Mouse (Mus musculus) layer of hippocampus, postnatal 10 days (tissue): ENCODE results near the gene Gm45021. TPM values are rescaled to one million over a fixed set of nuclear protein-coding genes. Genes with fewer than 3 reads are reported as not detected.
A peak's percentile ranks its signal among the peaks of the same experiment; 100 is the strongest.
"Not testable (repeated sequence)": the region's sequence is repeated elsewhere in the genome, so short reads cannot be mapped to it uniquely, and the experiment has no call there.

ENCODE experiments used
- DNase-seq, 2 experiments: peaks; one replicate each; pipeline ENCODE4 v3.0.0; 2021; ENCODE audit warnings: low spot score in 2 of 2
- total RNA-seq, 2 experiments: library from RNA; stranded (reverse); gene quantifications; 2 replicates each; pipeline ENCODE4 v1.2.3; 2021

Gm45021 gene
- total RNA-seq, 2 experiments from 2014 or later = not detected

DNA sequence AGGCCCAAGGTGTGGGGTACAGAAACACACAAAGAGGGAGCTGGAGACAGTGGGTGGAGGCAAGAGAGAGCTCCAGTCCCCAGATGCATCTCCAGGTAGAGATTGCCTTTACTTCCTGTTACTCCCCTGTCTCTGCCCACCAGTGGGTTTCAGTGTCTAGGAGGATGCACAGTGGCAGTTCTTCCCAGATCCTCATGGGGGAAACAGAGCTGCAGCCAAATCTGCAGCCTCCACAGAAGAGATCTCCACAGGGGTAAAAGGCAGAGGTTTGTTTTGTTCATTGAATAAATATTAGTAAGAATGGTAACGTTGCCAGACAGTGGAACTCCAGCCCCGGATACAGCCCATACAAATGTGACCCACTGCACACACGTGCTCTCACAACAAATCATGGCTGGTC, 21.2 kb downstream of the Gm45021 start:
- no peak for DNase-seq

DNA sequence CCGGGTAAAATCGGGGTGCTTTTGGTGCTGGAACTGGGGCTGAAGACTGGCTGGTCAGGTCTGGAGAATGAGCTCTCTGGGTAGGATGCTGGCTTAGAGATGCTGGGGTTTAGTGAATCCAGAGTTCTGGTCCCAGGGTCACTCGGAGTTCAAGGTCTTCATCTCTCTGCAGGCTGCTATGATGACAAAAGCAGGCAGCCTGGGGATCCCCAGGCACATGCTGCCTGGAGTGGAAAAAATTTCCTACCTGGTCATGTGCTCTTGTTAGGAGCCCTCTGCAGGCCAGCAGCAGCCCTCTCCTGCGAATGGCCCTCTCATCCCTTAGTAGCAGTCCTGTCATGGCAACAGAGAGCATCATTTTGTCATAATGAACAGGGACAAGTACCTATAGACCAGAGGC, 24.1 kb downstream of the Gm45021 start:
- no peak for DNase-seq

DNA sequence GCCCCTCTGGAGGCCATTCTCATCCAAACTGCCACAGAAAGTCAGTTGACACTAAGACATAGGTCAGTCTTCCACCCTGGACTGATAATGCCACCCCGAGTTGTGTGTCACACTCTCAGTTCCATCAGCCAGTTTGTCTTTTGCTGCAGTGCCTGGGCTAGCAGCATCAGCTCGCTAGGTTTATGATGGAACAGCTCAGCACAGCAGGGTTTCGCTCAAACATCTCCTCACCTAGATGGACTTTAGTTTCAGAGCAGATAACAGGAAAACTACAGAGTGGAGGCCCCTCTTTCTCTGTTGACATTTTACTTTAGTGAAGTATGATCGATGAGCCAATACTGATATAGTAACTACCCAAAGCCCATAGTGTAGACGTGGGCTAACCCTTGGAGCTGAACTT, 25.3 kb downstream of the Gm45021 start:
- DNase-seq = no peak

DNA sequence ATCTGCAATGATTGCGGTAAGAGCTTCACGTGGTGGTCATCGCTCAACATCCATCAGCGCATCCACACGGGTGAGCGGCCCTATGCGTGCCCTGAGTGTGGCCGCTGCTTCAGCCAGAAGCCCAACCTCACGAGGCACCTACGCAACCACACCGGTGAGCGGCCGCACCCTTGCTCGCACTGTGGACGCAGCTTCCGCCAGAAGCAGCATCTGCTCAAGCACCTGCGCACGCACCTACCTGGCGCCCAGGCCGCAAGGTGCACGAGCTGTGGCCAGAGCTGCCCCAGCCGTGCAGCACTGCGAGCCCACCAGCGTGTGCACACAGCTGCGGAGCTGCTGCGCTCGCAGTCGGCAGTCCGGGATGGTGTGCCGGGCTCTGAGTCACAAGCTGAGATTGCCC, 30.6 kb downstream of the Gm45021 start:
- DNase-seq = no peak

DNA sequence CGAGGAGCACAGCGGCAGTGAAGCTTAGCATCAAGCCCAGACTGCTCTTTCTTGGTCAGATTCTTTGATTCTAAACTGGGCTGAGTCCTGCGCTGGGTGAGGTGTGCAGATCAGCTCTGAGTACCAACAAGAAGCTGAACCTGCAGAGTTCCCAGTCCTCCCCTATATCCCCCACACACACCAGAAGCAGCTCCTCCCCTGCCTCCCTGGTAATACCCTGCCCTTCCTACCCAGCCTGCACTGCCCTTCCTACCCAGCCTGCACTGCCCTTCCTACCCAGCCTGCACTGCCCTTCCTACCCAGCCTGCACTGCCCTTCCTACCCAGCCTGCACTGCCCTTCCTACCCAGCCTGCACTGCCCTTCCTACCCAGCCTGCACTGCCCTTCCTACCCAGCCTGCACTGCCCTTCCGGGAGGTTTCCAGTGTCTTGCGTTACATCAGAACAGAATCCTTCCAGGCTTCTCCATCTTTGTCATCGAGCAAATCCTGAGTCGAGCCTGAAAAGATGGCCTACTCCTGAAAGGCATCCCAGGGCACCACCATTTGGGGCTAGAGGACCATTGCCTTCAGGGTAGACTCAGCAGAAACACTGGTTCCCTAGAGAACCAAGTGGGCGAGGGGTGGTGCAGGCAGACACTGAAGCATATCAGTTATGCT, 32.9 kb downstream of the Gm45021 start:
- DNase-seq = not testable (repeated sequence)

DNA sequence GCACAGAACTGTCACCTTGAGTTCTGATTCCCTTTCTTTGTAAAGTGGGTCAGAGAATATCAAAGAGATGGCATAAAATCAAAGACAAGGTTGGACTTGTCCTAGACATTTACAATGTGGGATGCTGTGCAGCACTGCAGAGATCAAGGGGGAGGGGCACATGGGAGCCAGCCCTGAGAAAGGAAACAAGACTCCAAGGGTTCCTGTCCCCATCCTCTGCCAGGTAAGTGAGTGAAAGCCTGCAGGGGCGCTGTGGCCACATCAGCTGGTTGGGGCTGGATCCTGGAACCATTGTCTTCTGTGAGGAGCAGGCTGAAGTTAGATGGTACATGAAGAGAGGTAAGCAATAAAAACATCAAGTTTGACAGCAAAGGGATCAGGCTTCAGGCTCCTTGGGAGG, 34.0 kb downstream of the Gm45021 start:
- DNase-seq = no peak

DNA sequence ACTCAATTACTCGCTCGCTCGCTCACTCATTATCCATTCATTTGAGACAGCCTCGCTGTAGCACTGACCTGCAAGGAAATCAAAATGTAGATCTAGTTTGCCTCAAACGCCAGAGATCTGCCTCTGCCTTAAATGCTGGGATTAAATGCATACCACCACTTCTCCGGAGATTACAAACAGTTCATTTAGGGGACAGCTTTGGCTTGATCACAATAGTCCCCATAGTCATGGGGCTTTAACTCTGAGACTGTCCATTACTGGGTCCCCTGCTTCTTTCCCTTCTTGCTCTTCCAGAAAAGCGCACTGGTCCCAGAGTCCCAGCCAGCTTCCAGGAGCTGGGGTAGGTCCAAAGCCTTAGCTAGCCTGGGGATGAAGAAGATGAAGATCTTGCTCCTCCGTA, 37.1 kb downstream of the Gm45021 start, which contains the start of gene AI854703:
TSS of gene AI854703 (plus strand) at position 301 of the 400 bp plus-strand sequence.
- DNase-seq = no peak

DNA sequence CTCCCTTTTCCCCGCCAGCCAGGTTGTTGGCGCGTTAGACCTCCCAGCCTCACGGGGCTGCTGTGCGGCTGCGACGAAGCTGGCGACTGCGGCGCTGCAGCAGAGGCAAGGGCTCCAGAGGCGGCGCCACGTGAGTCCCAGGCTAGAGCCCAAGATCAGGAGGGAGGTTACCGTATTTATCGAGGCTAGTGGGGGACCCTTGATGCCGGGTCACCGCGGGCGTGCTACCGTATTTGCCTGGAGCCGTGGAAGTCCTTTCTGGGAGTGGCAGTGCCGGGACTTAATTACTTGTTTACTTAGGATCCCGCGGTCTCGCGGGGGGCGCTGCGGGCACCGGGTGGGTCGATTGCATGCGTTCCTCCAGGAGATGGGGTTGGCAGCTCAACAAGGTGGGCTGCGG, 37.6 kb downstream of the Gm45021 start:
- peak; percentile 52 to 63 for DNase-seq

DNA sequence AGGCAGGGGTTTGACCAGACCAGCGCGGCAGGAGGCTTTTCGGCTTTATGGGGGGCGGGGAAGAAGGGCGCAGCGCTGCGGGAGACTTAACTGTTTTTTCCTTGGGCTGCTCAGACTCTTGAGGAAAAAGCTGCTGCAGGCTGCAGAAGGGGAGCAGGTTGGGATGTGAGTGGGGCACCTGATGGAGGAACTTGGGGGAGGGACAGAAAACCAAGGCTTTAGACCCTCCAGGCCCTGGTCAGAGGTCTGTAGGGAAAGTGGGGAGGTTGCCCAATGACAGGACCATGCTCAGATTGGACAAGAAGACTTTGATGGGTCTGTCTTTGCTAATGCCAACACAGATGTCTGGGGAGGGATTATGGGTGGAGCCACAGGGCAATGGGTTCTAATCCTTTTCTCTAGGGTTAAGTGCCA, 38.1 kb downstream of the Gm45021 start:
- DNase-seq = no peak

DNA sequence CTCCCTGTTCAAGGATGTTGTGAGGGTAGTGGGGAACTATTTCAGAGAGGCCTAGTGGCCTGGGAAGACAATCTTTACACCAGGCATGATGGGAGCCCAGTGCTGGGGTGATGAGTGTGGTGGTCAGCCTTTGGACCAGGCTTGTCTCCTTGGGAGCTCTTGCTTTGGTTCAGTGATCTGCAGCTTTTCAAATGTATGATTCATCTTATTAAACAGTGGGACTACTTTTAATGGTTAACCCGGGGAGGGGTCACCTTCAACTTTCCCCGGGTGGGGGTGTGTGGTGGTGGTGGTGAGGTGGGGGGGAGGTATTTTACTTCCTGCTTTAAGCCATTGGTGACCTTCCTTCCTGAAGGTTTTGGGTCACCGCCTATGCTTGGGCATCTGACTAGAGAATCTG, 39.0 kb downstream of the Gm45021 start:
- no peak for DNase-seq

DNA sequence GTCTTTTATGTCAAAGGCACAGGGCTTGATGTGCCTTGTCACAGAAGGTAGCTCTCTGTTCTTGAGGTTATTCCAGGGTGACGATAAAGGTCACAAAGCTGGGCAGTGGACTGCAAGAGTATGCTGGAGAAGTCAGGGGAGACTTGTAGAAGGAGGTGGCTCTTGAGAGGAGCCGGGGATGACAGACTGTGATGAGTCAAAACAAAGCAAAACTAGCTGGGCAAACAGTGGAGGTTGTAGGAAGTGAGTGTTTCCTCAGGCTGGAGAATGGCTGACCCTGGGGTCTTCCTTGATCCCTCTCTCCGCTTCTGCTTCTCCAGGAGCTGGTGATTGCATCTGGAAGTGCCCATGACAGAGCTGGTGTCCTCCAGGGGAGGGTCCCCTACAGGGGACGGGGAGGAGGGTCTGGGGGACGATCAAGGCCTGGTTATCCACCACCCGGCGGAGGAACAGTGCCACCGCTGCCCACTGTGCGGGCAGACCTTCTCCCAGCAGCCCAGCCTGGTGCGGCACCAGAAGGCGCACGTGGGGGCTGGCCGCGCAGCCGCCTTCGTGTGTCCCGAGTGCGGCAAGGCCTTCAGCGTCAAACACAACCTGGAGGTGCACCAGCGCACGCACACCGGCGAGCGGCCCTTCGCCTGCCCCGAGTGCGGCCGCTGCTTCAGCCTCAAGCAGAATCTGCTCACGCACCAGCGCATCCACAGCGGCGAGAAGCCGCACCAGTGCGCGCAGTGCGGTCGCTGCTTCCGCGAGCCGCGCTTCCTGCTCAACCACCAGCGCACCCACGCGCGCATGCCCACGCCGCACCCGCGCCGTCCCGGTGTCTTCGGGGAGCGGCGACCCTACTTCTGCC, 39.6 kb downstream of the Gm45021 start:
- peak; percentile 44 to 63 for DNase-seq

DNA sequence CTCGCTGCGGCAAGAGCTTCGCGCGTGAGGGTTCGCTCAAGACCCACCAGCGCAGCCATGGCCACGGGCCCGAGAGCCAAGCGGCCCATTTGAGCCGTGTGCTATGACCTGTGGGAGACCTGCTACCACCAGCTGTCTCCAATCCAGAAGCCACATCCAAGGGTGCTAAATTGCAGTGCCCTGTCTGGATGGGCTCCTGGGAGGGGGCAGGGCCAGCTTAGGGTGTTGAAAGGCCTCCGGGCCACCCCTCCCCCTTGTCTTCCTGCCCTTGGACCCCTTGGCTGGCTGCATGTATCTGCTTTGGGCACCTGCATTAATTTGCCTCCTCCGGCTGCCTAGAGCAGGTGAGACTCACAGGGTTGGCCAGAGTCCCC, 40.2 kb downstream of the Gm45021 start:
- no peak for DNase-seq

DNA sequence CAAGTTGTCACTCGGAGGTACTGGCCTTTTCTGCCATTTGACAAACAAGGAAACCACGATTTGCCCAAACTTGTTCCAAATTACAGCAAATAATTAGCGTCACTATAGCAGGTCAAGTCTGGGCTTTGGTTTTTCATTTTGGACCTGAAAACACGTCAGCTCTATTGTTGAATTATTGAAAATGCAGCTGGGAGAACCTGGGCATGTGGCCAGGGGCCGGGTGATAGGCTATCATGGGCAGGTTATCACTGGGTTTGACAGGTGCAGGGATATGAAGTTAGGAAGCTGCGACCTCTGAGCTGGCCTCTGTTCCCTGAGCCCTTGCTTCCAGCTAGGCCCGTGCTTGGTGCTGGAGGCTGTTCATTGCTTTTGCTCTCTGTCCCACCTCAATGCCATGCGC, 41.4 kb downstream of the Gm45021 start:
- no peak for DNase-seq

DNA sequence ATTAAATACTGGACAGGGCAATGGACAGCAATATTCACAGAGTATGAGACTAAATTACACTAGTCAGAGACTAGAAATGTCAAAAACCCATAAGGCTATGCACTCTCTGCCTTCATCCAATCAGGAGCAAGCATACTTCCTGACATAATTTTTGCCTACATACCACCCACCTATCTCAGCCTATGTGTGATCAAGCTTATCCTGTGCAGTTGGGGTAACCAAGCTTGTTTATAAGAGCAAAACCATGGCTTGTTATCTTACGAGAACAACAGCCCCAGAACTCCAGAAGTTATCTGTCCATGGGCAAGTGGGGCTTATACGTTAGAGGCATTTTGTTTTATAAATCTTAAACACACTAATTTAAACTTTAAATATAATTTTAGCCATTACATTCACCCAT, 45.7 kb downstream of the Gm45021 start:
- no peak for DNase-seq

DNA sequence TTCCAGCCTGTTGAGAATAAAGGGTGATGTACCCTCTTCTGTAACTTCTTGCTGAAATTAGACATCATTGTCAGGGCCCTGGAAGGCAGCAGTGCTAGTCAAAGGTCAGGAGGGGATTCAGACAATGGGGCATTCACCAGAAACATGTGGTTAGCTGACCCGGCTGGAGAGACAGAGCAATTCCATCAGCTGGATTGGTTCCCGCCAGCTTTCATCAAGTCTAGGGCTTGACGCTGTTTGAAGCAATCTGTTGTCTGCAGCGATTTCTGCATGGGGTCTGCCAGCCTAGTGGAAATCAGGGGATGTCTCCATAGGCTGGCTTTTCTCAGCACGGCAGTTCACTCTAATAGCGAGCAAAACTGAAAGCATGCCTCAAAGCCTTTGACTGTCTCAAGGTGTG, 47.1 kb downstream of the Gm45021 start:
- no peak for DNase-seq

DNA sequence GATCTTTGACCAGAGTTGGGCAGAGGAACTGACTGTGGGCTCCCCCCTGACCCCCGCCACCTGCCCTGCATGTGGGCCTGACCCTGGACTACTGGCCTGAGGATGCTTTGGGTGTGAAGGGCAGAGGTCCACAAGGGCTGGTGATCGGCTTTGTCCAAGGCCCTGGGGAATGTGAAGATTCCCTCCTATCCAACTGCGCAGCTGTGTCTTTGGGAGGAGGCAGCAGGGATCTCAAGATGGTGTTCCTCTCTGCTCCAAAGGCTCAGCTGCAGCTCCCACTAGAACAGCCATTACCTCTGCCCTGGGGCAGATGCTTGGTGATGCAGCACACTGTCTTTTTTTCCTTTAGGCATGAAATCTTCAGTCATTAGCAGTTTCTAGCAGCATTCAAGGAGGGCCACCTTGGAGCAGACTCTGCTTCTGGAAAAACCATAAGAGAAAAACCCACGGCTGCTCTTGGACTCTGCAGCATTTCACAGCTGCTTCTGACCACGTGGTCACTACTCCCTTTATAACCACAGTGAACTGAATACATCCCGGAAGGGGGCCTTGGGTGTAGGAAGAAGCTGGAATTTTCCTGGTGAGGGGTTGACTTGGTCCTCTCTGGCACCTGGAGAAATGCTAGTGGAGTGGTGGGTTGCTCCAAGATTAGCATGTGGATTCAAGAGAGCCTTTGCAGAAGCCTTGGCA, 48.5 kb downstream of the Gm45021 start:
- DNase-seq = no peak

DNA sequence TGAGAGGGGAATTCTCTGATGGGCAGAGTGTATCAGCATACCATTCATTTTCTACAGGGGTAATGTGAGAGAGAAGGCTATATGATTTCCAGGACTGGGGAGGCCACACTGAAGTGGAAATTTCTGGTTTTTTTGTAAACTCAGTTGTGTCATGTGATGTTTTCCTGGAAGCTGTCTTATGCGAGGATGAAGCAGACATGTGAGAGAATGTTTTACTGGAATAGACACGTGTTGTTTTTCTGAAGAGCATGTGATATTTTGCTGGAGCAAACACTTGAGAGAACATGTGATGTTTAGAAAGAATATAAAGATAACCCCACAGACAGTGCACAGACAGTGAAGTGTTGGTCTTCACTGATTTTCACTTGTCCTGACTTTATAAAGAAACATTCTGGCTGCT, 49.1 kb downstream of the Gm45021 start:
- DNase-seq = no peak

DNA sequence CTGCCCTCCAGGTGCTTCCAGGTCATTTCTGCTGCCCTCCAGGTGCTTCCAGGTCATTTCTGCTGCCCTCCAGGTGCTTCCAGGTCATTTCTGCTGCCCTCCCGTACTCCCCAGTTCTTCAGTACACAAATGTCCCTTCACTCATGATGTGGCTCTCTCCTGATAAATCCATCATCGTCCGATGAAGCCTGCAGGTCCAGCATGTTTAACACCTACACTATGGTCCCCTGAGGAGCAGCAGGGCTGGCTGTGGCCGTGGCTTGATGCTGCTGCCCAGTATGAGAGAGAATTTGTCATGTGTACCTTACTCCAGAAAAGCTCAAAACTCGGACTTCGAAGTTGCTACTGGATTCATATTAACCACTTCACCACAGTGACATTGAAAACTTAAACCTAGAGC, 52.0 kb downstream of the Gm45021 start:
- DNase-seq = no peak

DNA sequence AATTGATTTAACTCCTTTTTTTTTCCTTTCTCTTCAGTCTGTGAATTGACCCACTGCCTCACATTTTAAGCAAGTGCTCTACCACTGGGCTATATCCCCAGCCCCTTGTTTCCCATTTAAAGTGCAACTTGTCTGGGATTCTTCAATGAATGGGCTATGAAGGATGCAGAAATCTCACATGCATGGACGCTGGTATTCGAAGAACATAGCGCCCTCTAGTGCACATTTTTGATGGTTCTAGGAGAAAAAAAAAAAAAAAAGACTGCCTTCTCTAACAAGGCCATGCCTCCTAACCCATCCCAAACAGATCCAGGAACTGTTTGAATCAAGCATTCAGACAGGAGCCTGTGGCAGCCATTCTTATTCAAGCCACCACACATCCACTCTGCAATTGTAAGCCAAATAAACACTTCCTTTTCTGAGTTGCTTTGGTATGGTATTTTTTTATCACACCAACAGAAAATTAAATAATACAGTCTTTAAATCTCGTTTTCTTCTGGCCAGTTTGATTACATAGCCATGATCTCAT, 53.4 kb downstream of the Gm45021 start:
- DNase-seq = peak in 1 of 2 experiments; percentile 43

DNA sequence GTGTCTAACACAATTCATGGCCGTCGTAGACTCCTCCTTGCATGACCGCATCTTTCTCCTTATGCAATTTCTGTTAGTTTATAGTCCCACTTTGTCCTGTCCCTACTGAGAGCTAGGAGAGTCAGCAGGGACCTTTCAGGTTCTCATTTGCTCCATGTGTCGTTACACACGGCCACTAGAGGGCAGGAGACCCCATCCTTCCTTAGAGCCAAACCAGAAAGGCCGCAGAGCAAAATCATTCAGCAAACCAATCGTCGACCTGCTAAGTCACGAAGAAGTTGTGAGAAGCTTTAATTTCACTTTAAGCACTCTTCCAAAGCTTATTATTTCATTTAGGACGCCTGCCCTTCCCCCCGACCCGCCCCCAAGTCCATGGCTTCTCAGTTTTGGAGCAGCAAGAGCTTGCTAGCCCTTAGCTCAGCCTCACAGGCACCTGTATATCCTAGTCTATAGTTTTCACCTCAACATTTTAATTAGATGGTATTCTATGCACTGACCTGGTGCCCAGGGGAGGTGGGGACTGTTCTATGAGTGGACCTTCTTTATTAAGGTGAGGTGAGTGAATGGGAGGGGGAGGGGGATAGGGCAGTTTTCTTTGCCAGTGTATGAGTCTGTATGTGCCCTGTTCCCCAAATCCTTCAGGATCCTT, 56.4 kb downstream of the Gm45021 start:
- DNase-seq = peak; percentile 73 to 79

DNA sequence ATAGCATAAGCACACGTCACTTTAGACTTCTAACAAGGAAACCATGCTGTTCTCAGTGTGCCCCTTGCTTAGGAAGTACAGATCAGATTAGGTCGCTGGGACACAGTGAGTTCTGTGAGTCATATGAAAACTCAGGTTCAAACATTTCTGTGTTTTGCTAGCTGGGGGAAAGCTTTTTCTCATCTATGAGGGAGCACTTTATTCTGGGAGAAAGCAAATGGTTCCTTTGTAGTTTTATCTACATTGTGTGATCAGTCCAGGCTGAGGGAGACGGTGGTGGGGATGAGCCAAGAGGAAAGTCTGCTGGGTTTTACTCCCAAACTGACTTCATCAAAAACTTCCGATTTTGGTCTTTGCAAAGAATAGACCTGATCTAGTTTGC, 56.9 kb downstream of the Gm45021 start:
- DNase-seq = no peak
